Mouse (Mus musculus) hindbrain, postnatal 0 days (tissue): ENCODE measurements at regions not wholly inside any gene's neighbourhood (a gene's known extent, or its start where the extent isn't known, plus 50 kb on each side); places are given as distances from the start of the nearest gene placed in this dataset.

ENCODE experiments used
- ATAC-seq: fragments of 200-750 bp; cut with Nextera tagmentation; 2 replicates; pipeline ENCODE4 v1.8.0; 2017; ENCODE audit warnings: mild to moderate bottlenecking, moderate TSS enrichment, moderate library complexity
- DNase-seq: peaks from one replicate; pipeline ENCODE4 v3.0.0-alpha.2; 2015; ENCODE audit warnings: low spot score
- H3K27ac ChIP-seq: fragments of 300-500 bp; sonication (generic); 2 replicates; pipeline ENCODE4 v1.5.1; 2014; ENCODE audit warnings: mild to moderate bottlenecking
- H3K27me3 ChIP-seq: fragments of 300-500 bp; sonication (generic); 2 replicates; pipeline ENCODE4 v1.6.1; 2014; ENCODE audit warnings: low read length, mixed read lengths; ENCODE audit not compliant: insufficient read depth
- H3K36me3 ChIP-seq: fragments of 300-500 bp; sonication (generic); 2 replicates; pipeline ENCODE4 v1.6.1; 2014; ENCODE audit warnings: low read length, mixed read lengths; ENCODE audit not compliant: insufficient read depth
- H3K4me1 ChIP-seq: fragments of 300-500 bp; sonication (generic); 2 replicates; pipeline ENCODE4 v1.6.1; 2014; ENCODE audit warnings: antibody characterized with exemption, low read length, mixed read lengths; ENCODE audit not compliant: insufficient read depth
- H3K4me2 ChIP-seq: fragments of 300-500 bp; sonication (generic); 2 replicates; pipeline ENCODE4 v1.6.1; 2014; ENCODE audit warnings: low read depth, mild to moderate bottlenecking, low read length, moderate library complexity, mixed read lengths
- H3K4me3 ChIP-seq: fragments of 300-500 bp; sonication (generic); 2 replicates; pipeline ENCODE4 v1.5.1; 2014; ENCODE audit warnings: low read length
- H3K9ac ChIP-seq: fragments of 300-500 bp; sonication (generic); replicated peaks from 2 replicates; pipeline ENCODE4 v1.6.1; 2014; ENCODE audit warnings: mild to moderate bottlenecking, low read length, moderate library complexity, mixed read lengths
- H3K9me3 ChIP-seq: fragments of 300-500 bp; sonication (generic); 2 replicates; pipeline ENCODE4 v1.6.1; 2016; ENCODE audit warnings: low read length, mixed read lengths
- CTCF ChIP-seq: IDR thresholded peaks from 2 replicates; pipeline ENCODE4 v1.5.1; 2016; ENCODE audit warnings: antibody characterized with exemption, control low read depth, low read depth
- WGBS: fragments of 180-500 bp; shearing (Covaris S2); extraction: QIAGEN DNeasy Blood & Tissue Kit; methylation state at CpG from one replicate; pipeline ENCODE4 v1.1.7; 2014; 5-methylcytosine and 5-hydroxymethylcytosine counted together

GRCm38 (mm10) chr10:83865929-83866328 is 143.3 kb downstream of the 1500009L16Rik start:
- no peaks in the 10 kb centered on the region for H3K27me3 ChIP-seq
- DNase-seq (peak; percentile 36), ATAC-seq (no peak)
- H3K27ac ChIP-seq, result no peak overlapping the region; the same call in 1 of the 2 replicates
- no peaks in the 10 kb centered on the region for H3K9me3 ChIP-seq
- no peaks in the 10 kb centered on the region for H3K4me1 ChIP-seq
- no peaks in the 10 kb centered on the region for H3K36me3 ChIP-seq
- H3K9ac ChIP-seq, result no peak overlapping the region
- H3K4me3 ChIP-seq, result no peak overlapping the region
- WGBS, result 30% methylated on average over 5 of the region's 5 CpGs
- no peak overlapping the region for H3K4me2 ChIP-seq
- TF ChIP-seq CTCF, result 0 out of 2 replicates have a peak, but pooled peaks have one; percentile 25

GRCm38 (mm10) chr10:83871736-83872400 is 149.2 kb downstream of the 1500009L16Rik start:
- WGBS, result 51% methylated on average over 4 of the region's 4 CpGs
- Histone ChIP-seq H3K27ac (no peak overlapping the region), H3K27me3 (no peaks in the 10 kb centered on the region), H3K4me3 (no peak overlapping the region), H3K9ac (no peak overlapping the region), H3K4me2 (no peak overlapping the region), H3K36me3 (no peaks in the 10 kb centered on the region), H3K9me3 (no peaks in the 10 kb centered on the region), H3K4me1 (no peaks in the 10 kb centered on the region)
- ATAC-seq (no peak), DNase-seq (no peak)
- no peak for TF ChIP-seq CTCF

GRCm38 (mm10) chr10:83878745-83879144 is 156.1 kb downstream of the 1500009L16Rik start:
- DNase-seq (no peak), ATAC-seq (no peak)
- no peaks in the 10 kb centered on the region for H3K36me3 ChIP-seq
- H3K4me2 ChIP-seq, result no peak overlapping the region
- H3K4me1 ChIP-seq, result no peaks in the 10 kb centered on the region
- no peak overlapping the region for H3K9ac ChIP-seq
- no peaks in the 10 kb centered on the region for H3K9me3 ChIP-seq
- H3K27me3 ChIP-seq, result no peaks in the 10 kb centered on the region
- TF ChIP-seq CTCF, result no peak
- 82% methylated on average over 2 of the region's 2 CpGs for WGBS
- H3K4me3 ChIP-seq, result no peak overlapping the region
- H3K27ac ChIP-seq, result no peak overlapping the region

- ATAC-seq (no peak), DNase-seq (no peak)
- Histone ChIP-seq H3K9ac (no peak overlapping the region), H3K4me2 (no peak overlapping the region), H3K27me3 (no peaks in the 10 kb centered on the region), H3K36me3 (no peaks in the 10 kb centered on the region), H3K4me1 (no peaks in the 10 kb centered on the region), H3K9me3 (no peaks in the 10 kb centered on the region), H3K27ac (no peak overlapping the region), H3K4me3 (no peak overlapping the region)
- TF ChIP-seq CTCF, result no peak
- WGBS, result 76% methylated on average over 17 of the region's 17 CpGs
Observed at GRCm38 (mm10) chr10:83882119-83882890, 159.6 kb downstream of the 1500009L16Rik start.

- ATAC-seq, result no peak
- WGBS, result 69% methylated on average over 1 of the region's 1 CpGs
Observed at GRCm38 (mm10) chr10:83882891-83883185, 160.2 kb downstream of the 1500009L16Rik start.

GRCm38 (mm10) chr10:83884553-83884952 is 161.9 kb downstream of the 1500009L16Rik start:
- H3K4me1 ChIP-seq, result no peaks in the 10 kb centered on the region
- no peak for TF ChIP-seq CTCF
- no peak for ATAC-seq
- no peaks in the 10 kb centered on the region for H3K9me3 ChIP-seq
- 90% methylated on average over 2 of the region's 2 CpGs for WGBS
- no peak overlapping the region for H3K4me2 ChIP-seq
- no peaks in the 10 kb centered on the region for H3K36me3 ChIP-seq
- no peak overlapping the region for H3K9ac ChIP-seq
- no peaks in the 10 kb centered on the region for H3K27me3 ChIP-seq
- no peak overlapping the region for H3K27ac ChIP-seq
- no peak for DNase-seq
- H3K4me3 ChIP-seq, result no peak overlapping the region

More at GRCm38 (mm10) chr10:83882891-83883185, 160.2 kb downstream of the 1500009L16Rik start:
- Histone ChIP-seq H3K4me3 (no peak overlapping the region), H3K4me2 (no peak overlapping the region), H3K9me3 (no peaks in the 10 kb centered on the region), H3K27ac (no peak overlapping the region), H3K4me1 (no peaks in the 10 kb centered on the region), H3K36me3 (no peaks in the 10 kb centered on the region), H3K27me3 (no peaks in the 10 kb centered on the region), H3K9ac (no peak overlapping the region)
- no peak for TF ChIP-seq CTCF
- no peak for DNase-seq

GRCm38 (mm10) chr10:83888587-83888986 is 165.9 kb downstream of the 1500009L16Rik start:
- Histone ChIP-seq H3K4me2 (no peak overlapping the region), H3K9ac (no peak overlapping the region), H3K4me3 (no peak overlapping the region), H3K4me1 (no peaks in the 10 kb centered on the region), H3K36me3 (no peaks in the 10 kb centered on the region), H3K9me3 (no peaks in the 10 kb centered on the region), H3K27ac (no peak overlapping the region), H3K27me3 (no peaks in the 10 kb centered on the region)
- no peak for ATAC-seq
- DNase-seq, result no peak
- WGBS, result 74% methylated on average over 6 of the region's 6 CpGs
- no peak for TF ChIP-seq CTCF
